Mouse (Mus musculus): ENCODE measurements around the gene Nck2. TPM values are rescaled to one million over a fixed set of nuclear protein-coding genes. Genes with fewer than 3 reads are reported as not detected.

Gene Nck2
- total RNA-seq, 2 experiments from 2014 or later, result 33.4 to 33.7 TPM

GRCm38 (mm10) chr1:43491506-43492269 lies 47.3 kb downstream of the Nck2 start:
- DNase-seq (ENCODE audit: low spot score in 2 of 2), result no peak
- intact Hi-C loops (cut with DNase I), result no loop called here

GRCm38 (mm10) chr1:43492803-43493437 lies 48.5 kb downstream of the Nck2 start:
- DNase-seq (ENCODE audit: low spot score in 2 of 2), result no peak
- intact Hi-C loops (cut with DNase I), result no loop called here

- no peak for DNase-seq (ENCODE audit: low spot score in 2 of 2)
- intact Hi-C loops (cut with DNase I), result no loop called here
These were observed 51.7 kb downstream of the Nck2 start for GRCm38 (mm10) chr1:43496051-43496450.

GRCm38 (mm10) chr1:43496993-43497392 lies 52.6 kb downstream of the Nck2 start:
- DNase-seq (ENCODE audit: low spot score in 2 of 2), result peak in 1 of 2 experiments; percentile 34
- intact Hi-C loops (cut with DNase I), result no loop called here

- intact Hi-C loops (cut with DNase I), result no loop called here
- DNase-seq (ENCODE audit: low spot score in 2 of 2), result no peak
These were observed 53.6 kb downstream of the Nck2 start for GRCm38 (mm10) chr1:43497951-43498350.

GRCm38 (mm10) chr1:43500121-43500520 lies 55.7 kb downstream of the Nck2 start:
- no peak for DNase-seq (ENCODE audit: low spot score in 2 of 2)
- intact Hi-C loops (cut with DNase I), result loop anchor here (5.0 kb wide), 1 partner anchor 53 kb away; no protein-coding TSS in a partner anchor

GRCm38 (mm10) chr1:43501143-43501919 lies 57.0 kb downstream of the Nck2 start:
- no peak for DNase-seq (ENCODE audit: low spot score in 2 of 2)
- intact Hi-C loops (cut with DNase I), result loop anchor here (5.0 kb wide), 1 partner anchor 54 kb away; no protein-coding TSS in a partner anchor

GRCm38 (mm10) chr1:43501920-43502791 lies 57.8 kb downstream of the Nck2 start:
- intact Hi-C loops (cut with DNase I), result loop anchor here (5.0 kb wide), 1 partner anchor 55 kb away; no protein-coding TSS in a partner anchor
- DNase-seq (ENCODE audit: low spot score in 2 of 2), result peak; percentile 38 to 57

- DNase-seq (ENCODE audit: low spot score in 2 of 2), result no peak
- intact Hi-C loops (cut with DNase I), result loop anchor here (5.0 kb wide), 1 partner anchor 55 kb away; no protein-coding TSS in a partner anchor
These were observed 58.4 kb downstream of the Nck2 start for GRCm38 (mm10) chr1:43502792-43503146.

GRCm38 (mm10) chr1:43503261-43503660 lies 58.9 kb downstream of the Nck2 start:
- DNase-seq (ENCODE audit: low spot score in 2 of 2), result no peak
- intact Hi-C loops (cut with DNase I), result loop anchor here (5.0 kb wide), 1 partner anchor 56 kb away; no protein-coding TSS in a partner anchor

- DNase-seq (ENCODE audit: low spot score in 2 of 2), result peak in 1 of 2 experiments; percentile 22
- intact Hi-C loops (cut with DNase I), result loop anchor here (5.0 kb wide), 1 partner anchor 56 kb away; no protein-coding TSS in a partner anchor
These were observed 59.3 kb downstream of the Nck2 start for GRCm38 (mm10) chr1:43503676-43504075.

GRCm38 (mm10) chr1:43504235-43504634 lies 59.9 kb downstream of the Nck2 start:
- peak in 1 of 2 experiments; percentile 12 for DNase-seq (ENCODE audit: low spot score in 2 of 2)

GRCm38 (mm10) chr1:43506638-43507037 lies 62.3 kb downstream of the Nck2 start:
- no peak for DNase-seq (ENCODE audit: low spot score in 2 of 2)
- intact Hi-C loops (cut with DNase I), result no loop called here

More at GRCm38 (mm10) chr1:43504235-43504634, 59.9 kb downstream of the Nck2 start:
- intact Hi-C loops (cut with DNase I), result loop anchor here (5.0 kb wide), 1 partner anchor 57 kb away; no protein-coding TSS in a partner anchor

GRCm38 (mm10) chr1:43507809-43508208 lies 63.4 kb downstream of the Nck2 start:
- intact Hi-C loops (cut with DNase I), result no loop called here
- DNase-seq (ENCODE audit: low spot score in 2 of 2), result no peak

GRCm38 (mm10) chr1:43511256-43511655 lies 66.9 kb downstream of the Nck2 start:
- peak in 1 of 2 experiments; percentile 62 for DNase-seq (ENCODE audit: low spot score in 2 of 2)
- intact Hi-C loops (cut with DNase I), result no loop called here

GRCm38 (mm10) chr1:43511667-43512066 lies 67.3 kb downstream of the Nck2 start:
- no peak for DNase-seq (ENCODE audit: low spot score in 2 of 2)
- intact Hi-C loops (cut with DNase I), result no loop called here

- no peak for DNase-seq (ENCODE audit: low spot score in 2 of 2)
- intact Hi-C loops (cut with DNase I), result no loop called here
These were observed 73.0 kb downstream of the Nck2 start for GRCm38 (mm10) chr1:43517405-43517804.

GRCm38 (mm10) chr1:43520216-43520988 lies 76.0 kb downstream of the Nck2 start:
- DNase-seq (ENCODE audit: low spot score in 2 of 2), result no peak
- intact Hi-C loops (cut with DNase I), result no loop called here

All from left cerebral cortex, postnatal 14 days (tissue).